Mouse (Mus musculus): ENCODE data around the gene Zfp113.
"Not testable (repeated sequence)": the region's sequence is repeated elsewhere in the genome, so short reads cannot be mapped to it uniquely, and the experiment has no call there.

Zfp113 gene

DNA sequence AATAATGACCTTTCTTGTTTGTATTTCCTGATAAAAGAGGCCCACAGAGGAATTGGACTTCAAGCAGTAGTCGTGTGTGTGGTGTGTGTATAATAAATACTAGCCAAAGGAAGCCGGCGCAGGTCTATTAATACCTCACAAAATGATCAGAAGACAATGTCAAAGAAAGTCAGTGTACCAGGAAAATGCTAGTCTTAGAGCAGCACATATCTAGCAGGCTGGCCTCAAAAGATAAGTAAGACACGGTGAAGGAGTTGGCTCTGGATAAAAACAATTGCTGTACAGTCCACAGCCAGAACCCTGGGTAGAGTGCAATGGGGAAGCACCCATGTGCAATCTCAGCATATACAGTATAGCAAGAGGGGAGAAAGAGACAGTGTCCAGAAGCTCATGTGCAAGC lies 18.3 kb downstream of the Zfp113 start:
- no peak for DNase-seq

DNA sequence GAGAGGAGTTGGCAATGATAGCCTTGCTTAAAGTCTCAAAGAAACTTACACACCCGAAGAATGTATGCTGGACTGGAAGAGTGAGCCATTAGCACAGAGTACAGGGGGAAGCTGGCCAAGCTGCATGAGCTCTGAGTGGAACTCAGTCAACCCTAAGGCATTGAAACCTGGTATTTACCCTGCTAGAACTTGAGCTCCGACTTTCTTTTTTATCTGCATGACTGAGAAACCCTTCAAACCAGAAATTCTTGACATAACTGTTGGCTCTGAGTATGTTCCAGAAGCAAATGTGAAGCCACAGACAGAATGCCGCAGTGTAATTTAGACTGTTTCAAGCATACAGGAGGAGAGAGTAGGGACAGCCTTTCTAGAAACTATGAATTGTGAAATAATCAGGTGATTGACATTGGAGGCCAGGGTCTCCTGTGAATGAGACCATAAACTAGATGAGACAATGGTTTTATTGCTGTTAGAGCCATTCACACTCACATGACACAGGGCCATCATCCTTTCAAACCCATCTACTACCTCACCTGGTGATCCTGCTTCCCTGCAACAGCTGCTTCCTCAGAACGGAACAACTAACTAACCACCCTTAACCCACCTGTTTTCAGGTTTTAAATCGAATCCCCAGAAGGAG lies 23.0 kb downstream of the Zfp113 start:
- no peak for DNase-seq

DNA sequence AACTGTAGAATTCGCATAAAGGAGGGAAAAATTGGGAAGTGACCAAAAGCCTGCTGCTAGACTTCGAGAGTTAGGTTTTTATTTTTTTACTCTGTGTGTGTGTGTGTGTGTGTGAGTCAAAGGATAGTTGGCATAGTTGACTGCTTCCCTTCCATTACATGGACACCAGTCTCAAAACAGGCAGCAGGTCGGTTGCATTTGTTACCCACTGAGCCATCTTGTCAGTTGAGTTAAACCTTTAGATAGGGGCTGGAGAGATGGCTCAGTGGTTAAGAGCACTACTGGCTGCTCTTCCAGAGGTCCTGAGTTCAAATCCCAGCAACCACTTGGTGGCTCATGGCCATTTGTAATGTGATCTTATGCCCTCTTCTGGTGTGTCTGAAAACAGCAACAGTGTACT lies 37.5 kb downstream of the Zfp113 start:
- DNase-seq: no peak

DNA sequence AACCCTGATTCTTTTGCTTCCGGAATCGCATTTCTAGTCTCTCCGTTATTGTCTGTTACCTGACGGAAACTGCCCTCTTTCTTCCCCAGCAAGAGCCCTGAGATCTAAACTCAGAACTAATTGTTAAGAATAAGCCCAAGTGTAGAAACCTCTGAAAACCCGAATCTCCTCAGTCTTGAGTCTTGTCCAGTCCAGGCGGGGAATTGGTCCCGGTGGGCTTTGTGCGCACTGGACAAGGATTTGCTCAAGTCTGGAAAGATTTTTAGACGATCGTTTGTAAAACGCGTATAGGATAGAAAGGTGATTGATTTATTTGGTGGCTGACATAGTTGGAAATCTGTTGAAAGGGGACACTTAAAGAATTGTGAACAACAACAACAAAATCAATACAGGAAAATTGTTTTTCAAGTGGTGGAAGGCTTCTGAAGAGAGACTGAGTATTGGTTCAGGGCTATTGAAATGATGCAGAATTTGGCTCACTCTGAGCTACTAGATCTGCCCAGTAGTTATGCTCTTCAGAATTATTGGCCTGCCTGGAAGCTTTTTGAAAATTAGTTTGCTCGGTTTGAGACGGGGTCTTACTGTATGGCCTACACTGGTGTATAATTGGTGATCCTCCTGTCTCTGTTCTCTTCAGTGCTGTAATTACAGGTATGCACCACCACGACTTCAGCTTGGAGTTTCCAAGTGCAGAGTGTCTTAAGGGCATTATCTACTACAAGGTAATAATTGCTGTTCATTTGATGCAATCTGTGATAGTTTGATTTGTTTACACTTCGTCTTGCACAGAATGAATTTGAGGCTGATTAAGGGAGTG lies 38.1 kb downstream of the Zfp113 start:
- no peak for DNase-seq

DNA sequence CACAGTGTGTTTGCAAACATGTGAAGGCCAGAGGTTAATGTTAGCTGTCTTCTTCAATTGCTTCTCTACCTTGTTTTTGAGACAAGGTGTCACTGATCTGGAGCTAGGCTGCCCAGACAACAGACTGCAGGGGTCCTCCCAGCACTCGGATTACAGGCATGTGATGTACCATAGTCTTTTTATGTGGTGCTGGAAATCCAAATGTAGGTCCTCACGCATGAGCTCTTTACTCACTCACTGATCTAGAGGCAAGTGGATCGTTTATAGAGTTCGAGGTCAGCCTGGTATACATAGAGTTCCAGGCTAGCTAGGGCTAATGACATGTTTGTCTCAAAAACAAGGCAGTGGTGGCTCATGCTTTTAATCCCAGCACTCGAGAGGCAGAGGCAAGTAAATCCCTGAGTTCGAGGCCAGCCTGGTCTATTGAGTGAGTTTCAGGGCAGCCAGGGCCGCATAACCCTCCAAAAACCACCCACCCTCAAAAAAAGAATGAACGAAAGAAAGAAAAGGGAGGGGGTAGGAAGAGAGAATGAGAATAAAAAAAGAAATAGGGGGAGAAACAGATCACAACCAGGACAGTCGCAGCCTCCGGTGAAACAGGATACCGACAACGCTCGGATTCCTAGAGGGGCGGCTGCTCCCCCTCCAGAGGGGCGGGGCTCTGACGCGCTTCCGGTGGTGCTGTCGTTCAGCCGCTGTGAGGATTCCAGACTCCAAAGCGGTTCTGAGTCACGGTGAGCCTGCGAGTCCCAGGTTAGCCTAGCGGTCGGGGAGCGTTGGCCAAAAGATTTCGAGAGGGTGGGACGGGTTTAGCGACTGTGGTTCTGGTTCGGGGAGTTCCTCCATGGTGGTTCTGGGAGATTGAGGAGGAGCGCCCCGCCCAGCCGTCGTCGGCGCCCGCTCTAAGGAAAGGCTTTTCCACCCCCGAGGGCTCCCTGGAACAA lies 39.0 kb downstream of the Zfp113 start, which contains the start of gene Zscan21:
Zscan21 (plus strand) TSS at position 649 of the 944 bp plus-strand sequence.
- DNase-seq: peak; percentile 84

DNA sequence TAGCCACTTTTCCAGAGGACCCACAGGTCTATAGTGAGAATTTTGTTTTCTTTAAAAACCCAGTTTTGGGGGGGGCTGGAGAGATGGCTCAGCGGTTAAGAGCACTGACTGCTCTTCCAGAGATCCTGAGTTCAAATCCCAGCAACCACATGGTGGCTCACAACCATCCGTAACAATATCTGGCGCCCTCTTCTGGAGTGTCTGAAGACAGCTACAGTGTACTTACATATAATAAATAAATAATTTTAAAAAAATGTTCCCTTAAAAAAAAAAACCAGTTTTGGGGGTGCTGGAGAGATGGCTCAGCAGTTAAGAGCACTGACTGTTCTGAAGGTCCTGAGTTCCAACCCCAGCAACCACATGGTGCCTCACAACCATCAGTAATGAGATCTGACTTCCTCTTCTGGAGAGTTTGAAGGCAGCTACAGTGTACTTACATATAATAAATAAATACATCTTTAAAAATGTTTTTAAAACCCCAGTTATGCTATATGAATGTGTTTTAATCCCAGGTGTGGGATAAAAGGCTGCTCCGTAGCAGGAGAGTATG lies 45.6 kb downstream of the Zfp113 start:
- DNase-seq: not testable (repeated sequence)

DNA sequence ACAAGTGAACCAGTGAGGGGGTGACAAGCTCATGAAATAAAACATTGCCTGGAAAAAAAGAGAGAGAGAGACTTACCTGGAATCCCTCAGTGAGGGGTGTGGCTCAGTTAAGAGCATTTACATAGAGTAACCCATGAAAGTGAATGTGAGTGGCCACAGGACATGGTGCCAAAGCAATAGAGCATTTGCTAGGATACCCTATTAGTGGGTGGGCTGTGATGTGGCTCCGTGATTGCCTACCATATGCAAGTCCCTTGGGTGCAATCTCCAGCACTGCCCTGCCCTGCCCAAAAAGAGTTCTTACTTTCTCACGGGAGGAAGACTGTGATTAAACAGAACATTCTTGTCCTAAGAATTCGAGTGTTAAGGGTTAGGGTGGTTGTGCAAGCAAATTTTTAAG lies 48.4 kb downstream of the Zfp113 start:
- no peak for DNase-seq

DNA sequence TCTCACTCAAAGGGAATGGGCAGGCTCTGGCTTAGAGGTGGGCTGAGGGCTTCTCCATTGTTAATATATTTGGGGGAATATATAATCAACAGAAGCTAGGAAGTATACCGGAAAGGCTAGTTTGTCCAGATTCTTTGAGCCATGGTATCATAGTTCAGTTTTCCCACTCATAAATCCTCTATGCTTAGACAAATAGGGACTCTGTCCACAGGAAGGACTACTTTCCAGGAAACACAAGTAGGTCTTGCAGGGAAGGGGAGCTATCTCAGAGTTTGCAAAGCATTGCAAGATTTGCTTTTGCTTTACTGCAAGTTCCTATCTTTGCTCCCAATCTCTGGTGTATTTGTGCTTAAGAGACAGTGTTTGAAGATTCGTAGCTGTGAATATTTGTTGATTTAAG lies 50.6 kb downstream of the Zfp113 start:
- no peak for DNase-seq

DNA sequence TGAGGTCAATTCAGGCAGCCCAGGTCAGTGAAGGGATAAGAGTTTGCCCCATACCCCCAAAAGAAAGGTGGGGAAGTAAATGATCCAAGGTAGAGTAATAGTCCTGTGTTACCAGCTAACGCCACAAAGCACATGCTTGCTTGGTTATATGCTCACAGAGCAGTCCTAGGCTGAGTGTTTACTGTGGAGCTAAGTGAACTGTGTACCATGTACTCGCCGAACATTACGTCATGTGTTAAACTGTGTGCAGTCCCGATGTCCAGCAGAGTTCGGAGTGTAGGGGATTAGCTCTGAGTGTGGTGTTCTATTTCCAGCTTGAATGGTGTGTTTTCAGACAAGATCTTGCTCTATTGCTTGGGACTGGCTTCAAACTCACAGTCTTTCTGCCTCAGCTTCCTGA lies 61.1 kb downstream of the Zfp113 start:
- DNase-seq: no peak

DNA sequence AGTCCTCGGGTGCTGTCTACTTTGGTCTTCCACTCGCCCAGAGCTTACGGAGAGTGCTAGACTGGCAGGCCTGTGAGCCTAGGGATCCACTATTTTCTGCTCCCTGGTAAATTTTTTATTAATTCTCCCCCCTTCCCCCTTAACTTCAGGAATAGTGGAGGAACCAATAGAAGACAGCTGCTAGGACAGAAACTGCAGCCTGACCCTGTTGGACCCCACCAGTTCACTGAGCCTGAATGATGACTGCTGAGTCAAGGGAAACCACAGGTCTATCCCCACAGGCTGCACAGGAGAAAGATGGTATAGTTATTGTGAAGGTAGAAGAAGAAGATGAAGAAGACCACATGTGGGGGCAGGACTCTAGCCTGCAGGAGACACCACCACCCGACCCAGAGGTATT lies 62.8 kb downstream of the Zfp113 start:
- DNase-seq: no peak

DNA sequence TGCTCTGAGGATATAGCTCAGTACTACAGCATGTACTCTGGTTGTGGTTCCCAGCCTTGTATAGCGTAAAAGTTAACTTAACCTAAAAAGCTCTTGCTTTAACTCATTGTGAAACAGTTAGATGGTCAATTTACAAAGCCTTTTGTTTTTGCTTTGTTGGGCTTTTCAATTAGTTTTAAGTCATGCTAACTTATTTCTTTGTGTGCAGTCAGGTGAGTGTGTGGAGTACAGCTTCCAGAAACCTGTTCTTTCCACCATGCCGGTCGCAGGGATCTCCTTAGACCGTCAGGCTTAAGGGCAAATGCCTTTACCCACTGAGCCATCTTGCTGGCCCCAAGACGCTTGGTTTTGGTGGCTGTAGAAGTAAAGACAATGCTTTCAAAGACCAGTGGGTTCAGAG lies 64.8 kb downstream of the Zfp113 start:
- DNase-seq: no peak

DNA sequence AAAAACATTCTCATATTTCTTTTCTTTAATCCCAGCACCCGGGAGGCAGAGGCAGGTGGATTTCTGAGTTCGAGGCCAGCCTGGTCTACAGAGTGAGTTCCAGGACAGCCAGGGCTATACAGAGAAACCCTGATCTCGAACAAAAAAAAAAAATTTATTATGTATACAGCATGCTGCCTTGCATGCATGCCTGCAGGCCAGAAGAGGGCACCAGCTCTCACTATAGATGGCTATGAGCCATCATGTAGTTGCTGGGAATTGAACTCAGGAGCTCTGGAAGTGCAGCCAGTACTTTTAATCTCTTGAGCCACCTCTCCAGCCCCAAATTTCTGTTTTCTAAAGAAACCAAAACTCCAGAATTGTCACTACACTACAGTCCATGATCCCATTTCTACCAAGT lies 65.3 kb downstream of the Zfp113 start:
- DNase-seq: no peak
